Mouse (Mus musculus) E14TG2a.4 (cell line): ENCODE measurements around the gene Cldn11.

Source experiments
- CTCF ChIP-seq: conservative IDR thresholded peaks from 2 replicates; pipeline ENCODE4 v1.5.1; 2014; ENCODE audit warnings: low read length
- NANOG ChIP-seq: IDR thresholded peaks from 2 replicates; pipeline ENCODE4 v1.6.1; 2014; ENCODE audit warnings: borderline replicate concordance, low read length, mixed read lengths

DNA sequence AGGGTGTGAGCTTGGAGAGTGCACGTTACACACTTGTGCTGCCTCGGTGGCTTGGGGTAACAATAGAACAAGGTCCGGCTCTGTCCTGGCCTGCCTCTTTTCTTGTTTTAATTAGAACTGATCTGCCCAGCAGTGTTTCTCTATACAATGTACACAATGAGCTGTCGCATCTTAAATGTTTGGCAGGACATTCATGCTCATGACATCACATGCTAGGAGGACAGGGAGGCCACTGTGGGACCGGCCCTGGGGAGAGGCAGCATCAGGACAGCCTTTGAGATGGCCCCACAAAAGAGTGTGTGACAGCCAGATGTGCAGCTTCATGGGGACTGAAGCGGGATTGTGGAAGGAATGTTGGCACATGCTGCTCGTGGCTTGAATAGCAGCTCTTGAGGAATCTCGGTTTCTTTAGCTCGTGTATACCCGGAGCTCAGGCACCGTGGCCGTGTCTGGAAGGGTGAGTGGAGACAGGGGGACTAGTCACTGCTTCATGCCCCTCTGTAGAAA, 16.7 kb downstream of the Cldn11 start:
- no peak for TF ChIP-seq CTCF
- no peak for TF ChIP-seq NANOG
